Mouse (Mus musculus) embryo, embryonic 11 days (tissue): ENCODE results near the gene Smyd3.
"Not testable (repeated sequence)": the region's sequence is repeated elsewhere in the genome, so short reads cannot be mapped to it uniquely, and the experiment has no call there.

Experiments used
- DNase-seq: peaks from one replicate; pipeline ENCODE4 v3.0.0-alpha.2; 2015

Smyd3 gene

GRCm38 (mm10) chr1:179371191-179371590 lies 146.7 kb downstream of the Smyd3 start:
- no peak for DNase-seq

- no peak for DNase-seq
These were observed 149.3 kb downstream of the Smyd3 start for GRCm38 (mm10) chr1:179368426-179369010.

GRCm38 (mm10) chr1:179361481-179362466 lies 156.1 kb downstream of the Smyd3 start:
- DNase-seq: no peak

- DNase-seq: no peak
These were observed 160.7 kb downstream of the Smyd3 start for GRCm38 (mm10) chr1:179357111-179357510.

GRCm38 (mm10) chr1:179354250-179354649 lies 163.6 kb downstream of the Smyd3 start:
- DNase-seq: no peak

- no peak for DNase-seq
These were observed 172.4 kb downstream of the Smyd3 start for GRCm38 (mm10) chr1:179345318-179345925.

- DNase-seq: no peak
These were observed 174.4 kb downstream of the Smyd3 start for GRCm38 (mm10) chr1:179343426-179343825.

- no peak for DNase-seq
These were observed 176.3 kb downstream of the Smyd3 start for GRCm38 (mm10) chr1:179341589-179341988.

GRCm38 (mm10) chr1:179339066-179339465 lies 178.8 kb downstream of the Smyd3 start:
- no peak for DNase-seq

- DNase-seq: no peak
These were observed 180.3 kb downstream of the Smyd3 start for GRCm38 (mm10) chr1:179337529-179337928.

- DNase-seq: no peak
These were observed 190.9 kb downstream of the Smyd3 start for GRCm38 (mm10) chr1:179326965-179327308.

- peak; percentile 39 for DNase-seq
These were observed 191.4 kb downstream of the Smyd3 start for GRCm38 (mm10) chr1:179326262-179326964.

- DNase-seq: no peak
These were observed 193.6 kb downstream of the Smyd3 start for GRCm38 (mm10) chr1:179324271-179324670.

- peak; percentile 11 for DNase-seq
These were observed 204.2 kb downstream of the Smyd3 start for GRCm38 (mm10) chr1:179313618-179314017.

- peak; percentile 60 for DNase-seq
These were observed 208.4 kb downstream of the Smyd3 start for GRCm38 (mm10) chr1:179309487-179309886.

- no peak for DNase-seq
These were observed 215.2 kb downstream of the Smyd3 start for GRCm38 (mm10) chr1:179302446-179303230.

- DNase-seq: peak; percentile 5
These were observed 222.2 kb downstream of the Smyd3 start for GRCm38 (mm10) chr1:179295626-179296025.

- no peak for DNase-seq
These were observed 224.0 kb downstream of the Smyd3 start for GRCm38 (mm10) chr1:179293772-179294353.

GRCm38 (mm10) chr1:179290181-179290580 lies 227.7 kb downstream of the Smyd3 start:
- DNase-seq: not testable (repeated sequence)

GRCm38 (mm10) chr1:179289744-179290143 lies 228.1 kb downstream of the Smyd3 start:
- DNase-seq: no peak

- DNase-seq: no peak
These were observed 231.1 kb downstream of the Smyd3 start for GRCm38 (mm10) chr1:179286748-179287147.

- DNase-seq: no peak
These were observed 235.0 kb downstream of the Smyd3 start for GRCm38 (mm10) chr1:179282821-179283220.
